Mouse (Mus musculus) megakaryocyte, embryonic 14.5 days (primary cell): ENCODE measurements around the gene Zbtb5.

Experiments used
- FLI1 ChIP-seq: IDR thresholded peaks from 2 replicates; pipeline ENCODE4 v1.6.1; 2012; ENCODE audit warnings: low read length, inconsistent platforms, mixed read lengths
- GATA1 ChIP-seq: IDR thresholded peaks from 3 replicates; pipeline ENCODE4 v1.6.1; 2012; ENCODE audit warnings: mixed read lengths, low read length, inconsistent platforms, borderline replicate concordance

DNA sequence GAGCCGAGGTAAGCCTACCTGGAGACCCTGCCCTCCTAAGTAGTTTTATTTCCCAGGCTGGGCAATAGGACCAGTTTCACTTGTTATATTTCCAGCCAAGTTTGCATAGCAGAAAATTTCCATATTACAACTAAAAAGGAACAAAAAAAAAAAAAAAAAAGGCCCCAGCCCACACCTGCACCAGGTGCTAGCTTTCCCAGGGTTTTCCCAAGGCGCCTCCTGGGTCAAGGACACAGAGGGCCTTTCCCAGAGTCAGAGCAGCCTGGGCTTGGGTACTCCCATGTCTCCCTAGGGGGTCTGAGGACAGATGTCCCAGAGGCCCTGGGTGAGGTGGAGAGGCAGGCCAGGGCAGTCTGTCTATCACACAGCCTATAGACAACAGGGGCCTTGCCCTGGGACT, 47.0 kb downstream of the Zbtb5 start:
- no peak for TF ChIP-seq GATA1
- TF ChIP-seq FLI1: no peak
